Mouse (Mus musculus) forebrain, postnatal 0 days (tissue): ENCODE data around the gene Ccdc85c. TPM values are rescaled to one million over a fixed set of nuclear protein-coding genes. Genes with fewer than 3 reads are reported as not detected.

Source experiments
- ATAC-seq: fragments of 200-750 bp; cut with Nextera tagmentation; 2 replicates; pipeline ENCODE4 v1.8.0; 2017; ENCODE audit warnings: mild to moderate bottlenecking, moderate library complexity
- DNase-seq: peaks from one replicate; pipeline ENCODE4 v3.0.0-alpha.2; 2015
- H3K27ac ChIP-seq: fragments of 300-500 bp; sonication (generic); 2 replicates; pipeline ENCODE4 v1.5.1; 2014; ENCODE audit warnings: low read depth, mild to moderate bottlenecking, antibody characterized with exemption, low read length, moderate library complexity, mixed read lengths
- H3K27me3 ChIP-seq: fragments of 300-500 bp; sonication (generic); 2 replicates; pipeline ENCODE4 v1.6.1; 2014; ENCODE audit warnings: mild to moderate bottlenecking, low read length, mixed read lengths; ENCODE audit not compliant: insufficient read depth
- H3K36me3 ChIP-seq: fragments of 300-500 bp; sonication (generic); 2 replicates; pipeline ENCODE4 v1.6.1; 2014; ENCODE audit warnings: mild to moderate bottlenecking, moderate library complexity; ENCODE audit not compliant: insufficient read depth
- H3K4me1 ChIP-seq: fragments of 300-500 bp; sonication (generic); 2 replicates; pipeline ENCODE4 v1.6.1; 2014; ENCODE audit warnings: antibody characterized with exemption; ENCODE audit not compliant: insufficient read depth
- H3K4me2 ChIP-seq: fragments of 300-500 bp; sonication (generic); 2 replicates; pipeline ENCODE4 v1.6.1; 2014; ENCODE audit warnings: low read depth, mild to moderate bottlenecking, moderate library complexity
- H3K4me3 ChIP-seq: fragments of 300-500 bp; sonication (generic); 2 replicates; pipeline ENCODE4 v1.5.1; 2014; ENCODE audit warnings: low read depth, low read length, mixed read lengths
- H3K9ac ChIP-seq: fragments of 300-500 bp; sonication (generic); 2 replicates; pipeline ENCODE4 v1.6.1; 2014; ENCODE audit warnings: mild to moderate bottlenecking
- H3K9me3 ChIP-seq: fragments of 300-500 bp; sonication (generic); 2 replicates; pipeline ENCODE4 v1.6.1; 2016; ENCODE audit warnings: low read length
- CTCF ChIP-seq: sonication (generic); IDR thresholded peaks from 2 replicates; pipeline ENCODE4 v1.5.1; 2016; ENCODE audit warnings: antibody characterized with exemption, control low read depth, low read depth
- WGBS: fragments of 180-500 bp; shearing (Covaris S2); extraction: QIAGEN DNeasy Blood & Tissue Kit; methylation state at CpG from one replicate; pipeline ENCODE4 v1.1.7; 2014; 5-methylcytosine and 5-hydroxymethylcytosine counted together
- polyA plus RNA-seq: library from polyadenylated mRNA; unstranded; fragments of >200 nt; fragmentation: Nextera tagmentation; extraction: Ambion mirVana; gene quantifications from 2 replicates; pipeline ENCODE4 v1.2.1, GENCODE M21; 2015
- total RNA-seq: library from RNA; depleted of rRNA; stranded (reverse); fragments of >200 nt; gene quantifications from 2 replicates; pipeline ENCODE4 v1.2.3, GENCODE M21; 2014

Ccdc85c gene
- total and polyA plus RNA-seq, 2 experiments from 2014 or later = 15.5 to 66.1 TPM

DNA sequence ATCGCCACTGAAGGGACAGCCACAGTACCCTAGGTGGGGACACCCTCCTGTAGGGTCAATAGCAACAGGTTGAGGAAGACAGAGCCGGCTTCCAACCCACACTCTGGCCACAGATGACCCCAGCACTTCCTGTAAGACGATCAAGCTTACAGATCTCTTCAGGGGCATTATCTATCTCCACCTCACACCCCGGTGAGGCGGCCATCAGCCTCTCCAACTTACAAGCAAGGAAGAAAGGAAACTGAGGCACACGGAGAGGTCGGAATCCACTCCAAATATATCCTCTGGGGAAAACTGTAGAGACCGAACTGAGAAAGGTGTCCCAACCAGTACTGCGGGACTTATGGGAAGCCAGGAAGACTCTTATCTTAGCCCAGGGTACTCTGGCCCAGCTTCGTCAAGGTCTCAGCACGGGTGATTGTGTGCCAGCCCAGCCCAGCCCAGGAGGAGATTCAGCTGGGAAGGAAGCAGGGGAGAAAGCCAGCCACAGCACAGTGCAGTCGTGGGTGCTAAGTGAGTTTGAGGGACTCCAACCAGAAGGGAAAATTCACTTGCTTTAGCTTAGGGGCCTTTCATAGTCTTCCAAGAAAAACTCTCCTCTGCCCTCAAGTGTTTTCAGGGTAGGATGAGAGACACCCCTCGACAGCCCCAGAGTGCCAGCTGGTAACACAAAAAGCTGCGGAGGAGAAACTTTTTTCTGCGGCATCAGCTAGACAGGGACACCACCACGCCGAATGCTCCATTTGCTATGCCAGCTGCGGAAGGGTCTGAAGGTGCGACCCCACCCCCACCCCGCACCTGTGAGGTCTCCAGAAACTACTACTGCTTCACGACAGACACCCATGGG lies 1.5 kb downstream of the Ccdc85c start:
- H3K4me3 ChIP-seq = peak overlapping the region; percentile 82
- H3K4me2 ChIP-seq = peak overlapping the region; percentile 90
- H3K36me3 ChIP-seq = no peaks in the 10 kb centered on the region
- H3K9ac ChIP-seq = peak overlapping the region; percentile 68
- no peak for ATAC-seq
- WGBS = 4% methylated on average over 21 of the region's 21 CpGs
- peaks cover 45% of the 10 kb centered on the region for H3K4me1 ChIP-seq
- no peak for TF ChIP-seq CTCF
- no peaks in the 10 kb centered on the region for H3K9me3 ChIP-seq
- no peak overlapping the region for H3K27ac ChIP-seq
- no peaks in the 10 kb centered on the region for H3K27me3 ChIP-seq
- no peak for DNase-seq

GRCm38 (mm10) chr12:108272143-108272635 lies 3.0 kb downstream of the Ccdc85c start:
- ATAC-seq = no peak
- TF ChIP-seq CTCF = no peak
- no peaks in the 10 kb centered on the region for H3K27me3 ChIP-seq
- DNase-seq = no peak
- peaks cover 35% of the 10 kb centered on the region for H3K4me1 ChIP-seq
- H3K27ac ChIP-seq = no peak overlapping the region
- peak overlapping the region; percentile 12 for H3K4me3 ChIP-seq
- no peak overlapping the region for H3K9ac ChIP-seq
- WGBS = 45% methylated on average over 7 of the region's 7 CpGs
- no peaks in the 10 kb centered on the region for H3K36me3 ChIP-seq
- peak overlapping the region; percentile 90 for H3K4me2 ChIP-seq
- H3K9me3 ChIP-seq = no peaks in the 10 kb centered on the region

DNA sequence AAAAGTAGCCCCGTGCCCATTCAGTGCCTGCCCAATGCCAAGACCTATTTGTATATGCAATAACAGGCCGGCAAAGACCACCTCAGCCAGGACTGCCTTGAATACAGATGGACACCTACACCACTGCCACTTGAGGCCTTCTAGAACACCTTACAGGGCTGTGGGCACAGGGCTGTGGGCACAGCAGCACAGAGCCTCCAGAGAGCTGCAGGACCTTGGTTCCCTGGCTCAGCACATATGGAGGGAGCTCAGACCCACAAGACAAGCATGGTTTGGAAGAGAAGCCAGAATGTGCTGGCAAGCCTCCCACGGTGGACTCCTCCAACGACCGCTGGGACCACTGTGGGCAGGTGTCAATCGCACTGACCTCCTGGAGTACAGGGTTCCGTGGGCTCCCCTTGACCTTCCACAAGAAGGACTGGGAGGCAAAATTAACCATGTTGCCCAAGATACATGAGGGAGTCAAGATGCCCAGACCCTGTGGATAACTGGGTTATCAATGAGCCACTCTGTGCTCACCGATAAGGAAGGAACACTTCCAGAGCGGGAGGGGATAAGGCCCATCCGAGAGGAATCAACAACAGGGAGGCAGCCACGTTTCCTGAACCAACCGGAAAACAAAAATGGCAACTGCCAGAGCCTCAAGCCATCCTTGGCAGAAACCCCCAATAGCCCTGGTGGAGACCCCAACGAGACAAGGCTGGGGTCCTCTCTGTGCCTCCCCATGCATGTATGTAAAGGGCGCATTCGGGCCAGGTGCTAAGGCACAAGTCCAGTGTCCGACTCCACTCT lies 3.7 kb downstream of the Ccdc85c start:
- H3K27me3 ChIP-seq = no peaks in the 10 kb centered on the region
- WGBS = 63% methylated on average over 16 of the region's 16 CpGs
- ATAC-seq (no peak), DNase-seq (no peak)
- H3K4me3 ChIP-seq = peak overlapping the region; percentile 12
- H3K9ac ChIP-seq = peak overlapping the region; percentile 33; the same call in 1 of the 2 replicates
- no peaks in the 10 kb centered on the region for H3K36me3 ChIP-seq
- no peak for TF ChIP-seq CTCF
- H3K27ac ChIP-seq = no peak overlapping the region
- no peaks in the 10 kb centered on the region for H3K9me3 ChIP-seq
- peak overlapping the region; percentile 90 for H3K4me2 ChIP-seq
- H3K4me1 ChIP-seq = peaks cover 36% of the 10 kb centered on the region

- Histone ChIP-seq H3K36me3 (no peaks in the 10 kb centered on the region), H3K27ac (no peak overlapping the region), H3K9ac (peak overlapping the region; percentile 14; the same call in 1 of the 2 replicates), H3K4me3 (no peak overlapping the region), H3K27me3 (no peaks in the 10 kb centered on the region), H3K4me2 (peak overlapping the region; percentile 90), H3K4me1 (peaks cover 47% of the 10 kb centered on the region), H3K9me3 (no peaks in the 10 kb centered on the region)
- DNase-seq = no peak
- WGBS = 48% methylated on average over 13 of the region's 13 CpGs
- no peak for ATAC-seq
- TF ChIP-seq CTCF = no peak
Observed at GRCm38 (mm10) chr12:108270240-108270919, 4.8 kb downstream of the Ccdc85c start.

DNA sequence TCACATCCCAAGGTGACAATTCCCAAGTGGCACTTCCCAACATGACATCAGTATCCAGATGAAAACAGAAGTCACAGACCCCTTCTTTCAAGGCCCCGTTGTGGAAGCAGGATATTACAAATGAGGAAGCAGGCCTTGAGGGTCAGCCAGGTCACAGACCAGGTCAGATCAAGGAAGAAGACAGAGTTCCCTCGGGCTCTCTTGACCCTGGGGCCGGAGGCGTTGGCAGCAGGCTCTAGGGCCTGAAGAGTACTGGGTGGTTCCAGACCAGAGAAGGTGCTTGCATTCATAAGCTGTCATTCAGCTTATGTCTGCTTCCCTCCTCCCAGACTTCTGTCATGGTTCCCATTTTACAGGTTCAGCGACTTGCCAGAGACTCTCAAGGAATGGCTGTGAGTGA lies 5.5 kb downstream of the Ccdc85c start:
- ATAC-seq (no peak), DNase-seq (no peak)
- 85% methylated on average over 5 of the region's 5 CpGs for WGBS
- Histone ChIP-seq H3K4me3 (no peak overlapping the region), H3K4me1 (peaks cover 48% of the 10 kb centered on the region), H3K27me3 (no peaks in the 10 kb centered on the region), H3K9ac (no peak overlapping the region), H3K27ac (no peak overlapping the region), H3K4me2 (no peak overlapping the region), H3K9me3 (no peaks in the 10 kb centered on the region), H3K36me3 (no peaks in the 10 kb centered on the region)
- TF ChIP-seq CTCF = no peak

GRCm38 (mm10) chr12:108268970-108269369 lies 6.3 kb downstream of the Ccdc85c start:
- TF ChIP-seq CTCF = no peak

More at GRCm38 (mm10) chr12:108268970-108269369, 6.3 kb downstream of the Ccdc85c start:
- H3K27ac ChIP-seq = no peak overlapping the region
- H3K27me3 ChIP-seq = no peaks in the 10 kb centered on the region
- no peaks in the 10 kb centered on the region for H3K36me3 ChIP-seq
- 96% methylated on average over 10 of the region's 10 CpGs for WGBS
- no peaks in the 10 kb centered on the region for H3K9me3 ChIP-seq
- peaks cover 53% of the 10 kb centered on the region for H3K4me1 ChIP-seq
- DNase-seq = no peak
- H3K4me3 ChIP-seq = no peak overlapping the region
- H3K4me2 ChIP-seq = no peak overlapping the region
- no peak for ATAC-seq
- no peak overlapping the region for H3K9ac ChIP-seq
